Mouse (Mus musculus) right cerebral cortex, adult 18-20 months (tissue): ENCODE results near the gene Arpc1a.

Experiments
- DNase-seq: peaks from one replicate; pipeline ENCODE4 v3.0.0; 2022; ENCODE audit warnings: mixed read lengths

The Arpc1a gene

DNA sequence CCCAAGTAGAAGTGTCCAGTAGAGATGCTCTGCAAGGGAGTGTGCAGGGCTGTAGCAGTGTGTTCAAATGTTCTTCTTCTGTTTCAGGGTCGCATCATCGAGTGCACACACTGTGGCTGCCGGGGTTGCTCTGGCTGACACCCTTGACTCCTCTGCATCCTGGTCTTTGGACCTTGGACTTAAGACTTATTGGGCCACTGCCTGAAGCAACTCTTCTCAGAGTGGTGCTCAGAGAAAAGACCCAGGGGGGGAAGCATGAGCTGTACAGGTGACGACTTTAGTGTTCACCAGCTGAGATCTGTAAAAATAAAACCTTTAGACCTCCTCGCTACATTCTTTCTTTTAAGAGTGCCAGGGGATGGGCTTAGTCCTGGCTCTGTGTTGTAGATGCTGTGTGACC, 64.1 kb downstream of the Arpc1a start:
- DNase-seq = no peak

DNA sequence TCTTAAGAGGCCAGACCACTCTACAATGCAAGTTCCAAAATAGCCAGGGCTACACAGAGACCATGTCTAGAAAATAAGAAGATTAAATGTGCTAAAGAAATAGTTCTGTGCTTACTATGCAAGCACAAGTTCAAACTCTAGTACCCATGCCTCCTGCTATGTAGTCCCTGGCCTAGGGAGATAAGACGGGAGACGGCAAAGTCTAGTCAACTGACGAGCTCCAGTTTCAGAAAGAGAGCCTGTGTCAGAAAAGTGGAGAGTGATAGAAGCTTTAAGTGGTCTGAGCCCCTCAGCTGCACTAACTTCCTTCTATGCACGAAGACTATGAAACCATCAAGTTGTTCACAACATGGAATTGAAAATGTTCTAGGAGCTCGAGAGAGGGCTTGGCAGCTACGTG, 65.7 kb downstream of the Arpc1a start:
- no peak for DNase-seq

DNA sequence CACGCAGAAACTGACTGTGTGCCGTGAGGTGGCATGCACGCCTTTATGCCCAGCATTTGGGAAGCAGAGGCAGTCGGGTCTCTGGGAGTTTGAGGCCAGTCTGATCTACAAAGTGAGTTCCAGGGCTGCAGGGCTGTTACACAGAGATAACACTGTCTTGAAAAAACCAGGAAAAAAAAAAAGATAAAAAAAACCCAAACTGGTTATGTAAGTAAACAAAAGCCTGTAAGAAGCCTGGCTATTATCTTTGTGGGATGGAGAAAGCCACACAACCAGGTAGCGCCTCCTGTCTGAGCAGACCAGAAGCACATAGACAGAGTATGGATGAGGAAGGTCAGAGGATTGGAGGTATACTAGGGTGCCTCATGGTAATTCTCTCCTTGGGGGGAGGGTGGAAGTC, 69.1 kb downstream of the Arpc1a start:
- DNase-seq = no peak
